Mouse (Mus musculus): ENCODE data around the gene Zbtb8b. TPM values are rescaled to one million over a fixed set of nuclear protein-coding genes. Genes with fewer than 3 reads are reported as not detected.

Zbtb8b gene
- total RNA-seq (2012; rRNA removed) (0.08 and 0.16 TPM in 2 replicates), polyA plus RNA-seq (2012; ENCODE audit: insufficient read depth in 1 of 2, insufficient read length in 2 of 2, low read depth in 1 of 2, low replicate concordance in 2 of 2, missing spikeins in 1 of 2) (under 1 TPM in 1 of 2 experiments, not detected in 1; 0.29 TPM)

DNA sequence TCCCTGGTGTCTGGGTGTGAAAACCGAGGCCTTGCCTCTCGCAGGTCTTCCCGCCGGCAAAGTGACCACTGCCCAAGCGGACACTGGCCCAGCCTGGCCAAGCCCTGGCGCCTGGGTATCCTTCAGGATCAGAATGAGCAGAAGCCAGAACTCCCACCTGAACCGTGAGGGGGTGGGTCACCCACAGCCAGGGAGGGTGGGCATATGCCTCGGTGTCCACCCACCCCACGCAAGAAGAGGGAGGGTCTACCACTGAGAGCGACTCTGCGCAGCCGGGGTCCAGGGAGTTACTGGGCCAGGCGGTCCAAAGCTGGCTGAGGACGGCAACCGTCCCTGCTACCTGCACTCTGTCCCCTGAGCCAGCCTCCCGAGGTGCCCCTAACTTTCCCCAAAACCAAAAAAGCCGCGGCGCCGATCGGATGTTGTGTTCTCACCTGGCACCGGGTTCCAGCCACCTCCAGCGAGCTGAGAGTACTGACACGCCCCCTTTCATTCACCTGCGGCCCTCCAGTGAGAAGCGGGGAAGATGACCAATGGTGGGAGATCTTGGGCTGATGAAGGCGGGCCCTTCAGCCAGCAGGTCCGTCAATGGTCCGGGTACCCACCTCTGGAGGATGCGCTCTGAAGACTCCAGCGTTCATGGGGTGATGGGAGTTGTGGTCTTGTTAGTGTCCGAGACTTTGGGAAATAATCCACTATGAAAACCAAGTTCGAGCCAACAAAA lies at the start of gene Zbtb8b:
Gene Zbtb8b, minus strand, starts transcription at position 514 of the 724 bp plus-strand sequence.
- H3K27ac ChIP-seq (ENCODE audit: control insufficient read depth, low read depth, low read length), result no peak within 1 kb of the TSS
- peaks cover 2 to 3% of the 10 kb centered on the region in 2 experiments; a peak in 2 of 4 replicates for H3K4me1 ChIP-seq (ENCODE audit: control insufficient read depth in 1 of 2, insufficient read depth in 2 of 2, low read length in 2 of 2)
- DNase-seq (ENCODE audit: low read depth, low spot score), result no peak
- no peak for TF ChIP-seq TCF12 (IDR thresholded peaks at IDR 0.05; ENCODE audit: low read depth, low read length)
- TF ChIP-seq POLR2A (IDR thresholded peaks at IDR 0.05; ENCODE audit: control insufficient read depth in 1 of 2, insufficient read depth in 1 of 2, low read depth in 1 of 2, low read length in 2 of 2, poor library complexity in 1 of 2), result peak in 1 of 2 experiments; percentile 37; a peak in 1 of 4 replicates
- H3K79me2 ChIP-seq (ENCODE audit: control insufficient read depth, insufficient read depth, low read length, poor library complexity), result no peaks in the 10 kb centered on the region
- H3K9me3 ChIP-seq (replicated peaks; ENCODE audit: insufficient read depth, low read length), result no peaks in the 10 kb centered on the region
- H3K4me3 ChIP-seq (ENCODE audit: control insufficient read depth in 1 of 2, insufficient read depth in 1 of 2, low read depth in 2 of 2, low read length in 2 of 2), result no peak within 1 kb of the TSS
- peaks cover 4% of the 10 kb centered on the region in 2 experiments; a peak in 3 of 4 replicates for H3K27me3 ChIP-seq (ENCODE audit: control insufficient read depth in 1 of 2, insufficient read depth in 2 of 2, low read length in 2 of 2)
- H3K9ac ChIP-seq (ENCODE audit: control insufficient read depth, low read depth, low read length, poor library complexity, severe bottlenecking), result no peak within 1 kb of the TSS
- no peaks in the 10 kb centered on the region for H3K36me3 ChIP-seq (ENCODE audit: control insufficient read depth in 1 of 2, insufficient read depth in 2 of 2, low read length in 2 of 2)

DNA sequence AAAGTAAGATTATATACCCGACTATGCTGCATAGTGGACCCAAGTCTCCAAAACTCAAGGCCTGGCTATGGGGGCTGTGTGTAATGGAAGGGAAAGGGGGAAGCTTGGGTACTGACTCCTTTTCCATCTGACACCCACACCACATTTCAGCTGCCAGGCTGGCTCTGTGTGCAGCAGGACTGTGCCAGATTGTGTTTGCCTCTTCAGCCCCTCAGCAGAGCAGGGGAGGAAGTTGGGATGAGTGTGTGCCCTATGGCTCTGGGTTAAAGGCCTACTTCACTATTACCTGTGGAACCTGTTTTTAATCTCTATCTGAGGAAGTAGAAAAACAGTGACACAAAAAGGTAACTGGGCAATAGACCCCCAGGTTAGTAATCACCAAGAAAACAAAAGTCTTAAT lies 40.4 kb upstream of the Zbtb8b start:
- no peak overlapping the region for H3K4me3 ChIP-seq (ENCODE audit: control insufficient read depth in 1 of 2, insufficient read depth in 1 of 2, low read depth in 2 of 2, low read length in 2 of 2)
- TF ChIP-seq CTCF (IDR thresholded peaks at IDR 0.05 in 2 of 3, conservative IDR thresholded peaks at IDR 0.05 in 1 of 3; ENCODE audit: control insufficient read depth in 1 of 3, insufficient read depth in 1 of 3, low read depth in 2 of 3, low read length in 3 of 3, poor library complexity in 1 of 3, severe bottlenecking in 1 of 3), result no peak
- no peak for TF ChIP-seq NELFE (IDR thresholded peaks at IDR 0.05; ENCODE audit: low read depth, low read length)
- no peak for TF ChIP-seq ELF1 (IDR thresholded peaks at IDR 0.05; ENCODE audit: low read depth, low read length)
- no peak for TF ChIP-seq MXI1 (IDR thresholded peaks at IDR 0.05; ENCODE audit: low read depth, low read length)
- H3K27ac ChIP-seq (ENCODE audit: control insufficient read depth, low read depth, low read length), result no peak overlapping the region
- no peaks in the 10 kb centered on the region for H3K9me3 ChIP-seq (replicated peaks; ENCODE audit: insufficient read depth, low read length)
- DNase-seq (ENCODE audit: low read depth, low spot score), result no peak
- peaks cover 0 to 3% of the 10 kb centered on the region in 2 experiments; a peak in 1 of 4 replicates for H3K36me3 ChIP-seq (ENCODE audit: control insufficient read depth in 1 of 2, insufficient read depth in 2 of 2, low read length in 2 of 2)
- no peaks in the 10 kb centered on the region for H3K79me2 ChIP-seq (ENCODE audit: control insufficient read depth, insufficient read depth, low read length, poor library complexity)
- H3K9ac ChIP-seq (ENCODE audit: control insufficient read depth, low read depth, low read length, poor library complexity, severe bottlenecking), result no peak overlapping the region
- H3K4me1 ChIP-seq (ENCODE audit: control insufficient read depth in 1 of 2, insufficient read depth in 2 of 2, low read length in 2 of 2), result no peaks in the 10 kb centered on the region
- no peaks in the 10 kb centered on the region for H3K27me3 ChIP-seq (ENCODE audit: control insufficient read depth in 1 of 2, insufficient read depth in 2 of 2, low read length in 2 of 2)

DNA sequence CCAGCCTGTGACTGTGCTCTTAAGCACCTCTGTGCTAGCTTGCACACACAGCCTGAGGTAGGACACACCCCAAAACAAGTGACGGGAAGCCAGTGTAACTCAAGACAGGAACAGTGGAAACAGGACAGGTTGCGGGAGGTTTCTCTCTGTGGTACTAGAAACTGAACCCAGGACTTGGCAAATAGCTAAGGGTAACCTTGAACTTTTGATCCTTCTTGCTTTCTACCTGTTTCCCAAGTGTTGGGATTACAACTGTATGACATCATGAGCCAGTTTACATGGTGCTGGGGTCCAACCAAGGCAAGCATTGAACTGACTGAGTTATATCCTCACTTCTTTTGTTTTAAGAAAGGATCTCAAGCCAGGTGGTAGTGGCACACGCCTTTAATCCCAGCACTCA lies 39.2 kb upstream of the Zbtb8b start:
- no peaks in the 10 kb centered on the region for H3K4me1 ChIP-seq (ENCODE audit: control insufficient read depth in 1 of 2, insufficient read depth in 2 of 2, low read length in 2 of 2)
- no peaks in the 10 kb centered on the region for H3K79me2 ChIP-seq (ENCODE audit: control insufficient read depth, insufficient read depth, low read length, poor library complexity)
- peaks cover 0 to 3% of the 10 kb centered on the region in 2 experiments; a peak in 1 of 4 replicates for H3K36me3 ChIP-seq (ENCODE audit: control insufficient read depth in 1 of 2, insufficient read depth in 2 of 2, low read length in 2 of 2)
- no peak overlapping the region for H3K27ac ChIP-seq (ENCODE audit: control insufficient read depth, low read depth, low read length)
- H3K9me3 ChIP-seq (replicated peaks; ENCODE audit: insufficient read depth, low read length), result no peaks in the 10 kb centered on the region
- DNase-seq (ENCODE audit: low read depth, low spot score), result no peak
- TF ChIP-seq EP300 (IDR thresholded peaks at IDR 0.05; ENCODE audit: low read depth in 1 of 2, low read length in 2 of 2), result no peak
- no peak for TF ChIP-seq TBP (IDR thresholded peaks at IDR 0.05; ENCODE audit: low read depth, low read length)
- TF ChIP-seq NRF1 (IDR thresholded peaks at IDR 0.05; ENCODE audit: insufficient read depth, low read depth, low read length, poor library complexity, severe bottlenecking), result no peak
- TF ChIP-seq MAFK (IDR thresholded peaks at IDR 0.05; ENCODE audit: borderline replicate concordance, low read depth, low read length), result no peak
- TF ChIP-seq CHD1 (IDR thresholded peaks at IDR 0.05; ENCODE audit: low read depth, low read length), result no peak
- no peak for TF ChIP-seq ZKSCAN1 (IDR thresholded peaks at IDR 0.05; ENCODE audit: low read depth, low read length)
- no peak for TF ChIP-seq MAZ (IDR thresholded peaks at IDR 0.05; ENCODE audit: low read depth, low read length)
- no peak for TF ChIP-seq GATA1 (IDR thresholded peaks at IDR 0.05; ENCODE audit: low read depth, low read length)
- TF ChIP-seq TAL1 (IDR thresholded peaks at IDR 0.05; ENCODE audit: low read length), result no peak
- TF ChIP-seq RAD21 (IDR thresholded peaks at IDR 0.05; ENCODE audit: low read depth, low read length), result no peak
- no peak for TF ChIP-seq MYB (IDR thresholded peaks at IDR 0.05; ENCODE audit: low read depth, low read length)
- TF ChIP-seq HCFC1 (IDR thresholded peaks at IDR 0.05; ENCODE audit: low read depth, low read length), result no peak
- TF ChIP-seq CTCF (IDR thresholded peaks at IDR 0.05 in 2 of 3, conservative IDR thresholded peaks at IDR 0.05 in 1 of 3; ENCODE audit: control insufficient read depth in 1 of 3, insufficient read depth in 1 of 3, low read depth in 2 of 3, low read length in 3 of 3, poor library complexity in 1 of 3, severe bottlenecking in 1 of 3), result no peak
- no peak for TF ChIP-seq POLR2A (IDR thresholded peaks at IDR 0.05; ENCODE audit: control insufficient read depth in 1 of 2, insufficient read depth in 1 of 2, low read depth in 1 of 2, low read length in 2 of 2, poor library complexity in 1 of 2)
- no peak for TF ChIP-seq ELF1 (IDR thresholded peaks at IDR 0.05; ENCODE audit: low read depth, low read length)
- no peak for TF ChIP-seq KAT2A (conservative IDR thresholded peaks at IDR 0.05; ENCODE audit: low read depth, low read length)
- no peak for TF ChIP-seq GABPA (IDR thresholded peaks at IDR 0.05; ENCODE audit: low read depth, low read length)
- no peak for TF ChIP-seq NELFE (IDR thresholded peaks at IDR 0.05; ENCODE audit: low read depth, low read length)
- no peak for TF ChIP-seq SMC3 (IDR thresholded peaks at IDR 0.05; ENCODE audit: low read depth, low read length)
- TF ChIP-seq MAX (IDR thresholded peaks at IDR 0.05; ENCODE audit: low read length), result no peak
- H3K4me3 ChIP-seq (ENCODE audit: control insufficient read depth in 1 of 2, insufficient read depth in 1 of 2, low read depth in 2 of 2, low read length in 2 of 2), result no peak overlapping the region
- no peak overlapping the region for H3K9ac ChIP-seq (ENCODE audit: control insufficient read depth, low read depth, low read length, poor library complexity, severe bottlenecking)
- no peaks in the 10 kb centered on the region for H3K27me3 ChIP-seq (ENCODE audit: control insufficient read depth in 1 of 2, insufficient read depth in 2 of 2, low read length in 2 of 2)

Measured in MEL (cell line).